Mouse (Mus musculus) small intestine, adult 2 months (tissue): ENCODE results near the gene Stac. TPM values are rescaled to one million over a fixed set of nuclear protein-coding genes. Genes with fewer than 3 reads are reported as not detected.

Experiments used
- H3K27ac ChIP-seq: fragments of 200-500 bp; 2 replicates; pipeline ENCODE4 v1.5.1; 2012; ENCODE audit warnings: low read depth, low read length, control low read depth, inconsistent platforms; ENCODE audit not compliant: insufficient read depth
- H3K27me3 ChIP-seq: fragments of 200-500 bp; 2 replicates; pipeline ENCODE4 v1.6.1; 2012; ENCODE audit warnings: mild to moderate bottlenecking, moderate library complexity, low read length, inconsistent platforms; ENCODE audit not compliant: control insufficient read depth, insufficient read depth
- H3K36me3 ChIP-seq: fragments of 200-500 bp; 2 replicates; pipeline ENCODE4 v1.6.1; 2012; ENCODE audit warnings: mild to moderate bottlenecking, low read length, control low read depth, inconsistent platforms; ENCODE audit not compliant: control insufficient read depth, insufficient read depth
- H3K4me1 ChIP-seq: fragments of 200-500 bp; 2 replicates; pipeline ENCODE4 v1.6.1; 2012; ENCODE audit warnings: low read length, inconsistent platforms, mixed read lengths; ENCODE audit not compliant: control insufficient read depth, insufficient read depth, insufficient read length
- H3K4me3 ChIP-seq: fragments of 200-500 bp; 2 replicates; pipeline ENCODE4 v1.5.1; 2012; ENCODE audit warnings: low read depth, mild to moderate bottlenecking, control low read depth, inconsistent platforms, low read length, moderate library complexity
- CTCF ChIP-seq: fragments of 200-500 bp; IDR thresholded peaks from 2 replicates; pipeline ENCODE4 v1.5.1; 2012; ENCODE audit warnings: low read depth, mild to moderate bottlenecking, control low read depth, inconsistent platforms, low read length, moderate library complexity, mixed read lengths; ENCODE audit not compliant: insufficient replicate concordance, insufficient read length; ENCODE audit errors: extremely low read depth
- POLR2A ChIP-seq: fragments of 200-500 bp; IDR thresholded peaks from 2 replicates; pipeline ENCODE4 v1.6.1; 2012; ENCODE audit warnings: low read depth, mild to moderate bottlenecking, control low read depth, inconsistent platforms, low read length, moderate library complexity
- WGBS: fragments of 180-500 bp; shearing (Covaris S2); methylation state at CpG from one replicate; pipeline ENCODE4 v1.1.7; 2018; 5-methylcytosine and 5-hydroxymethylcytosine counted together
- polyA plus RNA-seq: library from polyadenylated mRNA; depleted of rRNA; stranded (reverse); fragments of >200 nt; gene quantifications from 2 replicates; pipeline ENCODE4 v1.2.3, GENCODE M21; 2012

The Stac gene
- polyA plus RNA-seq, 1 experiment: 0.82 TPM

DNA sequence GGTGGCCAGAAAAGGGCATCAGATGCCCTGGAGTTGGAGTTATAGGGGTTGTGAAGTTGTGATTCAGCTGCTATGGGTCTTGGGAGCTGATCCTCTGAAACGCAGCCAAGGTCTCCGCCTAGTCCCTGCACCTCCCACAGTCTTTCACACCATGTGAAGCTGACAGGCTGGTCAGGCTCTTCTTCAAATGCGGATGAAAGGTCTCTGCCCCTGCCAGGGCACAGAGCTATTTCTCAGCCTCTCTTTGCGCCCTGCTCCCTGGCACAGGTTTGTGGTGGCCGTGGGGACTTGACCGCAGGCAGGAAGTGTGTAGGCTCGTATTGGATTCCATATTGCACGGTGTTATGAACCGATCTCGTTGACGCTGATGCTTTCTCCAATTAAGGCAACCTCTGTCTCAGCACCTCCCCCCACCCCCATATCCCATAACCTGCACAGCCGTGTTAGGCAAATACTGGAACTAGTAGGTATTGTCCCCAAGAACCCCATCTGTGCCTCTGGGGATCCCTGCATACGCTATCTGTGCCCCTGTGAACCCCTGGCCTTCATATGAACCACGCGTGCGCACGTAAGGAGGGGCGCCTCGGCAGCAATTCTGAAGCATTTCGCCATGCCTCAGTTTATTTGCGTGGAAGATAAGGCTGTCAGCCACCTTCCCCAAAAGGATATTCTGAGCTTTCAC, 139.7 kb downstream of the Stac start:
- Histone ChIP-seq H3K4me3 (no peak overlapping the region), H3K27me3 (no peaks in the 10 kb centered on the region; the same call in 1 of the 2 replicates), H3K36me3 (no peaks in the 10 kb centered on the region), H3K4me1 (no peaks in the 10 kb centered on the region), H3K27ac (no peak overlapping the region)
- 36% methylated on average over 21 of the region's 21 CpGs for WGBS
- TF ChIP-seq POLR2A (no peak), CTCF (no peak)

DNA sequence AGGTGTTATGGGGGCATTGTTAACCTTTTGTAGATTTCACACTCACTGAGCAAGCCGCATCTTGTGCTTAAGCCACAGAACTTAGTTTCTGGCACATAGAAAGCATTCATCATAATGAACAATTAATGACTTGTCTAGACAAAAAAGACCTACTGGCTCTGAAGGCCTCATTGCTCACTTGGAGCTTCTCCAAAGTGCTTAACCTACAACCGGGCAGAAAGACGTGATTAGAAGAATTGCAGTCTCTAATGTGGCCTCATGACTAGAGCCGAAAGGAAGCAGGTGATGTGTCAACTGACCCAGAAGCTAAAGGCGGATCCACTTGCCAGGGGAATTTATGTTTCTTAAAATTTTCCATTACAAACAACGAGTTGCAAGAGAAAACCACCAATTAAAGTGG, 147.5 kb downstream of the Stac start:
- no peak overlapping the region for H3K4me3 ChIP-seq
- TF ChIP-seq POLR2A (no peak), CTCF (no peak)
- WGBS: 82% methylated on average over 6 of the region's 6 CpGs
- H3K36me3 ChIP-seq: no peaks in the 10 kb centered on the region
- no peak overlapping the region for H3K27ac ChIP-seq
- no peaks in the 10 kb centered on the region for H3K27me3 ChIP-seq
- no peaks in the 10 kb centered on the region for H3K4me1 ChIP-seq

DNA sequence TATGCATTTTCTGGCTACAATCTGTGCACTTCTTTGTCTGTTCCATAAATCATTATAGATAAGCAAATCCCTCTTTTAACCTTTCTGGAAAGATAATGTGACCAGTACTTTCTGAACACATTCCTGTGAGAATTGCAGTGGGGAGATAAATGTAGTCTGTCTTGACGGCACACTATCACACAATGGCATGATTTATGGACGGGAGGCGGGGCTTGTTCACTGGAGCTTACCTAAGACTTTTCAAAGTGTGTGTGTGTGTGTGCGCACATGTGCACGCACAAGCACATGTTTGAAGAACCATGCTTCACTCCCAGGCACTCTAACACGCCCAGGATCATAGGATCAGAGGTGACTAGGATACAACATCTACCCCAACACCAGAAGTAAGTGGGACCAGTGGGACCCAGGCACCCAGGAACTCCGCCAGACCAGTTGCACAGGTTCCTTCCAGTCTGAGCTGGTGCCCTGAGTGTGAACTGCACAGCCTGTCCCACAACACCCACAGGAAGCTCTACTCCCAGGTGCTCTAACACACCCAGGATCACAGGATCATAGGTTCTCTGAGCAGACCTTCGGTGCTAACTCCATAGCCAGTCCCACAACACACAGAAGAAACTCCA, 154.6 kb downstream of the Stac start:
- WGBS: 24% methylated on average over 8 of the region's 8 CpGs
- Histone ChIP-seq H3K27ac (no peak overlapping the region), H3K4me1 (peaks cover 8% of the 10 kb centered on the region; the same call in 1 of the 2 replicates), H3K27me3 (no peaks in the 10 kb centered on the region), H3K4me3 (no peak overlapping the region), H3K36me3 (no peaks in the 10 kb centered on the region)
- TF ChIP-seq CTCF (no peak), POLR2A (no peak)

DNA sequence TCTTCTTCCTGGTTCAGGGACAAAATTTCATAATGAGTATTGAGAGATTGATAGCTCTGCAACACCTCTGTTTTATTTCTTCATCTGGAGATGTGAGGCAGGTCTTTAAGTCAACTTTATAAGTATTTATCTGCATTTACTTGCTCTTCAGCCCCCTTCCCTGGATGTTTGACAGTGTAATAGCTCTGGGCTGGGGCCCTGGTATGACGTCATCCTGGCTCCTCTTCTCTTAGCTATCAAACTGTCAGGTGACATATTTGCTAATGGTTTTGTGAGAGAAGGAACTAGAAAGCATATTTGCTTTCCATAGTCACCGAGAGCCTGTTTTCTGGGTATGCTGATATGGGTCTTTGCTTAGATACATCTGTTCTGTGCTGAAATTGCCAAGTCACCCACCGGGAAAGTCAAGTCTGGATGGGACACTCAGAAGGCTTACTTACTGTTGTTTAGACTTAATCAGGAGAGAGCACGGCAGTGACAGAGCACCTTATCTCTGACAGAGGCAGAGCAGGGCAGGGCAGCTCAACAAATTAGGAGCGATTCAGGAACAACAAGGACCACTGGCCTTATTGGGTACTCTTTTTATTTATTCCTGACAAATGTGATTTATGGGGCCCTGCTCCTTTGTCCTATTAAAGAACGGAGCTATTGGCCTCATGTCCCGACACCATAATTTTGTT, 155.3 kb downstream of the Stac start:
- Histone ChIP-seq H3K4me1 (peaks cover 8% of the 10 kb centered on the region; the same call in 1 of the 2 replicates), H3K27me3 (no peaks in the 10 kb centered on the region), H3K36me3 (no peaks in the 10 kb centered on the region), H3K4me3 (no peak overlapping the region), H3K27ac (no peak overlapping the region)
- WGBS: 16% methylated on average over 7 of the region's 7 CpGs
- no peak for TF ChIP-seq CTCF
- no peak for TF ChIP-seq POLR2A

DNA sequence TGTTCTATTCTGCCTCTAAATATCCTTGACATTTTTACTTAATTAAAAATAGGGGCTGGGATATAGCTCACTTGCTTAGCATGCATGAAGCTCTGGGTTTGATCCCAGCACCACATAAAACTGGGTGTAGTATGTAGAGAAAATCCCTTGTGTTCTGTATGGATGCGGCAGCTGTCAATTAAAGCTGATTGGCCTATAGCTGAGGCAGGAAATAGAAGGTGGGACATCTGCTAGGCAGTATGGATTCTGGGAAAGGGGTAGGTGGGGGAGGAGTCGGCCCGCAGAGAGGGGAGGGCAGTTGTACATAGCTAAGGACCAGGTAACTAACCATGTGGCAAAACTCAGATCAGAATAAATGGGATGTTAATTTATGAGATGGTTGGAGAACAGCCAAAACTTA, 166.3 kb downstream of the Stac start:
- WGBS: 95% methylated on average over 3 of the region's 3 CpGs
- TF ChIP-seq POLR2A (no peak), CTCF (no peak)

DNA sequence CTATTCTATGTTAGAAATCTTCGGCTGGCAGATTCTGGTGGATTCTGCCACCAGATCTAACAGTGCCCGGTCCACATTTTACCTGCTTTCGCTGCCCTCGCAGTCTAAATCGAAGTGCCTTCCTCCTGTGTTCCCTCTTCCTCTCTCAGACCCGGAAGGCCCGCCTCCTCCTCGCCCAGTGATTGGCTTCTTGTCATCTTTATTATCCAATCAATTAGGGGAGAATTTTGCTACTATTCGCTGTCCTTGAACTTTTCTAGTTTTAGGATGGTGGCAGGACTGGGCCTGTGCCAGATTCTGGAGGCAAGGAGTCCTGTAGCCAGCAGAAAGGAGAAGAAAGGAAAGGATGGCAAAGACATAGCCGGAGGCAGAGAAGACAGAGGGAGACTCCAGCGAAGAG, 167.0 kb downstream of the Stac start:
- 93% methylated on average over 11 of the region's 11 CpGs for WGBS
- no peaks in the 10 kb centered on the region for H3K4me1 ChIP-seq
- no peak for TF ChIP-seq CTCF
- no peak for TF ChIP-seq POLR2A
- H3K36me3 ChIP-seq: no peaks in the 10 kb centered on the region
- no peaks in the 10 kb centered on the region for H3K27me3 ChIP-seq
- no peak overlapping the region for H3K4me3 ChIP-seq
- no peak overlapping the region for H3K27ac ChIP-seq

More for the DNA sequence above, 166.3 kb downstream of the Stac start:
- Histone ChIP-seq H3K4me3 (no peak overlapping the region), H3K36me3 (no peaks in the 10 kb centered on the region), H3K4me1 (no peaks in the 10 kb centered on the region), H3K27ac (no peak overlapping the region), H3K27me3 (no peaks in the 10 kb centered on the region)

DNA sequence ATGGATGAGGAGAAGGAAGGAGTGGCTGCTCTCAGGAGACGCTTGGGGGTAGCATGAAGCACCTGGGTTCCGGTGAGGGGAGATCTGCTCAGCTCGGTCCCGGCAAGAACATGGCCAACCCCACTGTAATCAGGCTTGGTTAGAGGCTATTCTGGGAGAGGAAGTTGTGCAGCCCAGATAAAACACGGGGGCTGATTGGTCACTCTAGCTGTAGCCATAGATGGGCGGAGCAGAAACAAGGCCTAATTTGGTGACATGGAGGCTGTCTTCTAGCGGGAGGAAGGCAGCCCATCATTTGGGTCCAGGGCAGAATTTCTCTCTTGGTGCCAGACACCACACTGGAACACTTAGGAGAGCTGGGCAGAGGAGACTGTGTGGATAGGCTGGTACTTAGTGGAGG, 167.9 kb downstream of the Stac start:
- no peaks in the 10 kb centered on the region for H3K4me1 ChIP-seq
- H3K27ac ChIP-seq: no peak overlapping the region
- H3K4me3 ChIP-seq: no peak overlapping the region
- no peaks in the 10 kb centered on the region for H3K27me3 ChIP-seq
- TF ChIP-seq CTCF (no peak), POLR2A (no peak)
- 90% methylated on average over 7 of the region's 7 CpGs for WGBS
- no peaks in the 10 kb centered on the region for H3K36me3 ChIP-seq
